Mouse (Mus musculus): ENCODE results near the gene Ramac. TPM values are rescaled to one million over a fixed set of nuclear protein-coding genes. Genes with fewer than 3 reads are reported as not detected.

The Ramac gene
- polyA plus RNA-seq, 1 experiment, result 57.4 TPM

DNA sequence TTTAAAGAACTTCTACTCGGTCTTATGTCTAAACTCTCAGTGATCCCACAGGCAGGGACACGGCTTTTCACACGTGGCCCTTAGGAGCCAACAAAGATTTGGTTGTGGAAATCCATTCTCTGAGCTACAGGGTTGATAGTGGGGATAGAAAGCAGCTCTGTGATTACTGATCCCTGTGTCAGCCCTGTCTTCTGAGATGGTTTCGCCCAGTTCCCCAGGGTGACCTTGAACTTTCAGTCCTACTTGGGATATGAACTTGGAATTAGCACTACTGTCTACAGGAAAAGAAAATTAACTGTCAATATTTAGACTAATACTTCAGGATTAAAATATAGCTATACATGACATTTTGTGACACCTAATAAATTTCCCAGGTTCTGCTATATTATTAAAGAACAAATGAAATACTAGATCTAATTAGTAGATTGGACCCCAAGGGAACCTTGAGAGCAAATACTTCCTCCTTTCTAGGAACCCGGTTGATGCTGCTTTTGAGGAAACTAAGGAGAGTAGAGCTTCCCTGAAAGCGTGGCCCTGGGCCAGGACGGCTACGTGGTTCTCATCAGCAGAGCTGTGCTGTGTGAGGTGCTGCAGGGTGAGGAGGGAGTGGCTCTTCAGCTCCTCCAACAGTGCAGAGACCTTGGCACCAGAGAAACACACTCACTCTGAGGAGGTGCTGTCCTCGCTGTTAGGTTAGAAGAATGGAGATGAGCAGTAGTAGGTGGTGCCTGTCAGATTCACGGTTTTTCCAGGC, 10.2 kb downstream of the Ramac start:
- peaks cover 4% of the 10 kb centered on the region for H3K4me1 ChIP-seq (ENCODE audit: control insufficient read depth, insufficient read depth, low read length)
- no peak for TF ChIP-seq CTCF (IDR thresholded peaks at IDR 0.05; ENCODE audit: low read depth, low read length)
- no peak for TF ChIP-seq POLR2A (IDR thresholded peaks at IDR 0.05; ENCODE audit: borderline replicate concordance, low read depth, low read length)
- no peak overlapping the region for H3K4me3 ChIP-seq (ENCODE audit: insufficient read depth, low read length)
- no peak overlapping the region for H3K27ac ChIP-seq (ENCODE audit: insufficient read depth, low read depth, low read length)

DNA sequence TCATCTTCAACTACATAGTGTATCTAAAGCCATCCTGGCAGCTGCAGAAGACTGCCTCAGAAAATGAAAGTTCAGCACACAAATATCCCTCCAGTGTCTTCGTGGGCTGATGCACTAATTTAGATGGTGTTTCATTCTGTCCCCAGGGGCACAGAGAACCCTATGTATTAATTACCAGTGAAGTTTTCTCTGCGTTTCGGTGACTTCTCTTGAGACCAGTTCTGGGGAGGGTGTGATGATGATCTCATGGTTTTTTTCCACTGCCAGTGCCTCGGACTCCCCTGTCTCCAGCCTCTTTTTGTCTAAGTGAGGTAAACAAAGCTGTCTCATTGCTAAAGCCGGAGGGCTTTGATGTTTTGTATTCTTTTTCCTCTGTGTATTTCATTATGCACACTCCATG, 12.6 kb downstream of the Ramac start:
- Histone ChIP-seq H3K4me1 (ENCODE audit: control insufficient read depth, insufficient read depth, low read length) (peaks cover 4% of the 10 kb centered on the region), H3K27ac (ENCODE audit: insufficient read depth, low read depth, low read length) (no peak overlapping the region), H3K4me3 (ENCODE audit: insufficient read depth, low read length) (no peak overlapping the region)
- TF ChIP-seq POLR2A (IDR thresholded peaks at IDR 0.05; ENCODE audit: borderline replicate concordance, low read depth, low read length), result no peak
- no peak for TF ChIP-seq CTCF (IDR thresholded peaks at IDR 0.05; ENCODE audit: low read depth, low read length)

GRCm38 (mm10) chr7:81777667-81778218, 15.0 kb downstream of the Ramac start:
- H3K4me3 ChIP-seq (ENCODE audit: insufficient read depth, low read length), result no peak overlapping the region
- peaks cover 3% of the 10 kb centered on the region for H3K4me1 ChIP-seq (ENCODE audit: control insufficient read depth, insufficient read depth, low read length)
- TF ChIP-seq CTCF (IDR thresholded peaks at IDR 0.05; ENCODE audit: low read depth, low read length) (peak; percentile 32; the same call in 1 of the 2 replicates), POLR2A (IDR thresholded peaks at IDR 0.05; ENCODE audit: borderline replicate concordance, low read depth, low read length) (no peak)
- H3K27ac ChIP-seq (ENCODE audit: insufficient read depth, low read depth, low read length), result no peak overlapping the region

GRCm38 (mm10) chr7:81788536-81788935, 25.8 kb downstream of the Ramac start:
- H3K27ac ChIP-seq (ENCODE audit: insufficient read depth, low read depth, low read length), result peak overlapping the region; percentile 81
- H3K4me3 ChIP-seq (ENCODE audit: insufficient read depth, low read length), result peak overlapping the region; percentile 76
- H3K4me1 ChIP-seq (ENCODE audit: control insufficient read depth, insufficient read depth, low read length), result peaks cover 12% of the 10 kb centered on the region
- no peak for TF ChIP-seq CTCF (IDR thresholded peaks at IDR 0.05; ENCODE audit: low read depth, low read length)
- no peak for TF ChIP-seq POLR2A (IDR thresholded peaks at IDR 0.05; ENCODE audit: borderline replicate concordance, low read depth, low read length)

DNA sequence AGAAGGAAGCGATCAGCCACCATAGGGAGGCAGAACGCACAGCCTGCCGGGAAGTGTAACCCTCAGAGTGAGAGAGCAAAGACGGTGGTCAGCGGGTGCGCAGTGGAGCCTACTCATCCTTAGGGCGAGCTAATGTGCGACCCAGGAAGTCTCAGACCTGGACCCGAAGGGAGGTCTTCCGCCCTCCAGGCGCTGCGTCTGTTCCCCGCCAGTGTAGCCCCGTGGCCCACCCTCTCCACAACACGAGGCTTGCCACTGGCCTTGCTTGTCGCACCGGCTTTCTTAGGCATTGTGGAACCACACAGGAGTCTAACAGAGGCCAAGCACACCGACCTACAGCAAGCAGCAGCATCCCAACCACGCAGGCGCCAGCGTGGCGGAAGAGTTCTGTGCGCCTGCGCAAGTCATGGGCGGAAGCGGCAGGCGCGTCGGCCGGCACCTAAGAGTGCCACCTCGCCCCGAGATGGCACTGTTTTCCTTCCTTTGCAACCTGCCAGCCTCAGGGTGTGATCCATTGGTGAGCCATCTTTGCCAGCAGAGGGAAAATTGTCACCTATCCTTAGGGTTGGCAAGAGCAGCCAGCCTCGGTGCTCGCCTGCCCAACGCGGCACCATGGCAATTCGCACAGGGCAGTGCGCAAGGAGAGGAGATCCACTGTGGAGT, 26.5 kb downstream of the Ramac start, which contains the start of gene 3110040N11Rik:
TSS of gene 3110040N11Rik (minus strand) at position 384 of the 663 bp plus-strand sequence.
- H3K4me3 ChIP-seq (ENCODE audit: insufficient read depth, low read length), result peak within 1 kb of the TSS; percentile 76
- peak within 1 kb of the TSS; percentile 81 for H3K27ac ChIP-seq (ENCODE audit: insufficient read depth, low read depth, low read length)
- peaks cover 12% of the 10 kb centered on the region for H3K4me1 ChIP-seq (ENCODE audit: control insufficient read depth, insufficient read depth, low read length)
- peak; percentile 71 for TF ChIP-seq POLR2A (IDR thresholded peaks at IDR 0.05; ENCODE audit: borderline replicate concordance, low read depth, low read length)
- no peak for TF ChIP-seq CTCF (IDR thresholded peaks at IDR 0.05; ENCODE audit: low read depth, low read length)

- peaks cover 10% of the 10 kb centered on the region for H3K4me1 ChIP-seq (ENCODE audit: control insufficient read depth, insufficient read depth, low read length)
- H3K4me3 ChIP-seq (ENCODE audit: insufficient read depth, low read length), result no peak overlapping the region
- TF ChIP-seq CTCF (IDR thresholded peaks at IDR 0.05; ENCODE audit: low read depth, low read length) (no peak), POLR2A (IDR thresholded peaks at IDR 0.05; ENCODE audit: borderline replicate concordance, low read depth, low read length) (no peak)
- no peak overlapping the region for H3K27ac ChIP-seq (ENCODE audit: insufficient read depth, low read depth, low read length)
Measured at GRCm38 (mm10) chr7:81806067-81806466, 43.3 kb downstream of the Ramac start.

Other genes with a start within 250 kb of the Ramac start
- gene Fsd2, start 196.0 kb upstream of the Ramac start, polyA plus RNA-seq (2012; ENCODE audit: insufficient read depth, insufficient read length, missing spikeins), result 0.32 and 0.40 TPM in 2 replicates
- gene Whamm, start 191.7 kb upstream of the Ramac start, polyA plus RNA-seq (2012; ENCODE audit: insufficient read depth, insufficient read length, missing spikeins), result 13.4 and 15.8 TPM in 2 replicates
- gene Homer2, start 55.4 kb upstream of the Ramac start, polyA plus RNA-seq (2012; ENCODE audit: insufficient read depth, insufficient read length, missing spikeins), result not detected in 2 replicates
- gene 3110040N11Rik, start 26.6 kb downstream of the Ramac start, polyA plus RNA-seq (2012; ENCODE audit: insufficient read depth, insufficient read length, missing spikeins), result 16.4 and 19.4 TPM in 2 replicates
- gene Btbd1, start 66.5 kb downstream of the Ramac start, polyA plus RNA-seq (2012; ENCODE audit: insufficient read depth, insufficient read length, missing spikeins), result 101 and 104 TPM in 2 replicates
- gene Gm10160, start 92.9 kb downstream of the Ramac start, polyA plus RNA-seq (2012; ENCODE audit: insufficient read depth, insufficient read length, missing spikeins), result not detected in 2 replicates
- 241 and 248 TPM in 2 replicates for gene Tm6sf1, start 96.1 kb downstream of the Ramac start, polyA plus RNA-seq (2012; ENCODE audit: insufficient read depth, insufficient read length, missing spikeins)
- 0.24 and 0.49 TPM in 2 replicates for gene Hdgfl3, start 171.5 kb downstream of the Ramac start, polyA plus RNA-seq (2012; ENCODE audit: insufficient read depth, insufficient read length, missing spikeins)
- not detected in 2 replicates for gene Bnc1, start 229.4 kb downstream of the Ramac start, polyA plus RNA-seq (2012; ENCODE audit: insufficient read depth, insufficient read length, missing spikeins)

All from bone marrow macrophage, adult 2 months (primary cell).